Mouse (Mus musculus) embryonic fibroblast, embryonic 13.5 days (primary cell): ENCODE data around the gene Ppp2r2c.

Source experiments
- CTCF ChIP-seq: IDR thresholded peaks from 2 replicates; pipeline ENCODE4 v1.5.1; 2011; ENCODE audit warnings: mild to moderate bottlenecking, control low read depth, low read length, moderate library complexity, borderline replicate concordance; ENCODE audit not compliant: insufficient read depth
- POLR2A ChIP-seq: IDR thresholded peaks from 2 replicates; pipeline ENCODE4 v1.6.1; 2011; ENCODE audit warnings: low read depth, mild to moderate bottlenecking, control low read depth, low read length, moderate library complexity

DNA sequence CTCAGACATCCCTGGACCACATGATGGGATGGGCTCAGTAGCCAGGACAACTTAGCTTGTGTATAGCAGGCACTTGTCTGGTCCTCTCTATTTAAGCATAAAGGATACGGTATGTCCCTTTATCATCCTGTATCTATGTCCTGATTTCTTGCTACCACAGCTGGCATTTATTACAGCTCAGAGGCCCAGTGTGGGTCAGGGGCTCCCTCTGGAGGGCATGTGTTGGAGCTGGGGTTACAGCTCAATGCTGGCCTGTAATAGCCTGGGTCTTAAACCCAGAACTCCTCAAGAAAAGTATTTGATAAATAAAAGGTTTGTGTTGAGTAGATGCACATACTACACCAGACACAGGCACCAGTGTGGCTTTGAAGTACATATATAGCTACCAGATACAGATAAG lies 51.8 kb downstream of the Ppp2r2c start:
- TF ChIP-seq CTCF (peak; percentile 51; the same call in 1 of the 2 replicates), POLR2A (no peak)
